Mouse (Mus musculus) intestine, embryonic 15.5 days (tissue): ENCODE measurements at regions not wholly inside any gene's neighbourhood (a gene's known extent, or its start where the extent isn't known, plus 50 kb on each side); places are given as distances from the start of the nearest gene placed in this dataset.

Experiments
- ATAC-seq: fragments of 200-750 bp; cut with Nextera tagmentation; 2 replicates; pipeline ENCODE4 v1.8.0; 2017; ENCODE audit warnings: moderate TSS enrichment, moderate library complexity
- H3K27ac ChIP-seq: fragments of 300-500 bp; sonication (generic); 2 replicates; pipeline ENCODE4 v1.5.1; 2015; ENCODE audit warnings: mild to moderate bottlenecking, inconsistent platforms
- H3K27me3 ChIP-seq: fragments of 300-500 bp; sonication (generic); replicated peaks from 2 replicates; pipeline ENCODE4 v1.6.1; 2015; ENCODE audit warnings: inconsistent platforms
- H3K36me3 ChIP-seq: fragments of 300-500 bp; sonication (generic); 2 replicates; pipeline ENCODE4 v1.6.1; 2015; ENCODE audit warnings: inconsistent platforms
- H3K4me1 ChIP-seq: fragments of 300-500 bp; sonication (generic); replicated peaks from 2 replicates; pipeline ENCODE4 v1.6.1; 2015; ENCODE audit warnings: inconsistent platforms
- H3K4me2 ChIP-seq: fragments of 300-500 bp; sonication (generic); replicated peaks from 2 replicates; pipeline ENCODE4 v1.6.1; 2015; ENCODE audit warnings: mild to moderate bottlenecking, inconsistent platforms
- H3K4me3 ChIP-seq: fragments of 300-500 bp; sonication (generic); replicated peaks from 2 replicates; pipeline ENCODE4 v1.5.1; 2015; ENCODE audit warnings: inconsistent platforms
- H3K9ac ChIP-seq: fragments of 300-500 bp; sonication (generic); 2 replicates; pipeline ENCODE4 v1.6.1; 2015; ENCODE audit warnings: inconsistent platforms
- H3K9me3 ChIP-seq: fragments of 300-500 bp; sonication (generic); 2 replicates; pipeline ENCODE4 v1.6.1; 2016; ENCODE audit warnings: inconsistent platforms
- WGBS: fragments of 180-500 bp; shearing (Covaris S2); methylation state at CpG from one replicate; pipeline ENCODE4 v1.1.7; 2015; 5-methylcytosine and 5-hydroxymethylcytosine counted together

- H3K4me2 ChIP-seq = no peak overlapping the region
- no peak for ATAC-seq
- no peak overlapping the region for H3K4me3 ChIP-seq
- no peaks in the 10 kb centered on the region for H3K4me1 ChIP-seq
- no peak overlapping the region for H3K9ac ChIP-seq
- no peak overlapping the region for H3K27ac ChIP-seq
- H3K27me3 ChIP-seq = peaks cover 55% of the 10 kb centered on the region
- WGBS = 33% methylated on average over 7 of the region's 7 CpGs
- H3K36me3 ChIP-seq = no peaks in the 10 kb centered on the region
- no peaks in the 10 kb centered on the region for H3K9me3 ChIP-seq
Measured at GRCm38 (mm10) chr14:64581705-64582104, 477.6 kb downstream of the Prss52 start.

DNA sequence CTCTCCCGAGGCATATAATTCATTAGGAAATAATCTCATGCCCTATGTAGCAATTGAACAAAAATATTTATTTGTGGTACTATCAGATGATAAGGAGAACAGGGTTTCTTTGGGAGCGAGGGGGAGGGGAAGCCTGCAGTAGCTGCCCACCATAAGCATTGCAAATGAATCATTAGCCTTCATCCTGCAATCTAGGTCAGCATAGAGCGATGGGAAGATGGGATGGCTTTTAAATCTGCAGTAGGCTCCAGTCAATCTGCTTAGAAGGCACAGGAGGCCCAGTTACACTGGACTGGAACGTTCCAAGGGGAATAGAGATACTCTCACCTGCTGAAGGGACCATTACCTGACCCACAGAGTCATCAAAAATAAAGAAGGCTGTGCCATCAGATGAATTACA, 478.7 kb downstream of the Prss52 start:
- Histone ChIP-seq H3K36me3 (no peaks in the 10 kb centered on the region), H3K27ac (no peak overlapping the region), H3K4me2 (no peak overlapping the region), H3K27me3 (peaks cover 66% of the 10 kb centered on the region), H3K4me3 (no peak overlapping the region), H3K9ac (no peak overlapping the region), H3K9me3 (no peaks in the 10 kb centered on the region), H3K4me1 (peaks cover 10% of the 10 kb centered on the region)
- 36% methylated on average over 4 of the region's 4 CpGs for WGBS
- no peak for ATAC-seq

- Histone ChIP-seq H3K27ac (no peak overlapping the region), H3K27me3 (peaks cover 78% of the 10 kb centered on the region)
- WGBS = 59% methylated on average over 5 of the region's 5 CpGs
Measured at GRCm38 (mm10) chr14:64584221-64584620, 480.1 kb downstream of the Prss52 start.

DNA sequence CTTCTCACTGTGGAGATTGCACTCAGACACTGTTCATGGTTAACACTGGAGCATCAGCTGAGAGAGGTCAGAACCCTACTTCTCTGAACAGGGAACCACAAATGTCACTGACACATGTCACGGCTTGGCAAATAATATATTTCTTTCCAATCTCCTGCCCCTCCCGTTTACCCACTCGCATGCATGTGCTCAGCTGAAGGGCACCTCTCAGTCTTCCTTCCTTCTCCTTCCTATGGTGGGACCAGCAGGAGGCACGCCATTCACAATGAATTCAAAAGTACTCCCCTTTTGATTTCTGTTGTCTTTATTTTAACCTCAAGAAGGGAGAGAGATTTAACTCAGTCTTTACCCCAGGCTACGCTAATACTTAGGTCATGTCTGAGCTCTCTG, 481.0 kb downstream of the Prss52 start:
- H3K27ac ChIP-seq = no peak overlapping the region
- no peak overlapping the region for H3K9ac ChIP-seq
- H3K27me3 ChIP-seq = peaks cover 80% of the 10 kb centered on the region
- H3K4me2 ChIP-seq = no peak overlapping the region
- peaks cover 15% of the 10 kb centered on the region for H3K4me1 ChIP-seq
- H3K9me3 ChIP-seq = no peaks in the 10 kb centered on the region
- no peak for ATAC-seq
- no peak overlapping the region for H3K4me3 ChIP-seq
- WGBS = 12% methylated on average over 5 of the region's 5 CpGs
- no peaks in the 10 kb centered on the region for H3K36me3 ChIP-seq

More at GRCm38 (mm10) chr14:64584221-64584620, 480.1 kb downstream of the Prss52 start:
- Histone ChIP-seq H3K4me2 (no peak overlapping the region), H3K9ac (no peak overlapping the region), H3K4me1 (peaks cover 10% of the 10 kb centered on the region), H3K9me3 (no peaks in the 10 kb centered on the region), H3K4me3 (no peak overlapping the region), H3K36me3 (no peaks in the 10 kb centered on the region)
- no peak for ATAC-seq

GRCm38 (mm10) chr14:64585471-64586192, 481.5 kb downstream of the Prss52 start:
- no peak for ATAC-seq
- H3K36me3 ChIP-seq = no peaks in the 10 kb centered on the region
- no peak overlapping the region for H3K4me3 ChIP-seq
- no peak overlapping the region for H3K9ac ChIP-seq
- no peak overlapping the region for H3K4me2 ChIP-seq
- no peaks in the 10 kb centered on the region for H3K9me3 ChIP-seq
- H3K4me1 ChIP-seq = peaks cover 17% of the 10 kb centered on the region
- H3K27me3 ChIP-seq = peaks cover 80% of the 10 kb centered on the region
- H3K27ac ChIP-seq = no peak overlapping the region
- 7% methylated on average over 28 of the region's 28 CpGs for WGBS

DNA sequence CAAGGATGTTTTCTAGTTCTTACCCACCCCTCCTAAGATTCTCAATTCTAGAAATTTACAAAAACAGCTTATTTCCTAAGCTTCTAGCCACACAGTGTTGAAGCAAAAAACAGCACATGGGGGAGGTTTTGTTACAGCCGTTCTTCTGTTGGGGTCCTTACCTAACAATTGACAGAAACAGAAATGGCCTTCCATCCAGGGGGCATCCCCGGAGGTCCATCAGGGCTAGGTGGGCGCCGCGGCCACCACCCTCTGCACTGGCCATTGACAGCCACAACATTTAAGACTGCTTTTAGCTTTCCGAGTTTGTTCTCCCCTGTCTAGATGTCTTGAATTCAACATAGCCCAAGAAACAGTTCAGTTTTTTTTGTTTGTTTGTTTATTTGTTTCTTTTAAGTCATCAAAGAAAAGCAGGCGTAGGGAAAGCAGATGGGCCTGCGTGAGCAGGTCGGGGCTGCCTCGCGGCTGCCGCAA, 482.3 kb downstream of the Prss52 start:
- peaks cover 82% of the 10 kb centered on the region for H3K27me3 ChIP-seq
- 9% methylated on average over 12 of the region's 12 CpGs for WGBS
- H3K27ac ChIP-seq = no peak overlapping the region
- no peaks in the 10 kb centered on the region for H3K9me3 ChIP-seq
- peaks cover 18% of the 10 kb centered on the region for H3K4me1 ChIP-seq
- H3K4me2 ChIP-seq = peak overlapping the region; percentile 88
- H3K9ac ChIP-seq = no peak overlapping the region
- ATAC-seq = no peak
- 0 out of 2 replicates have a peak overlapping the region, but pooled peaks have one; percentile 44 for H3K4me3 ChIP-seq
- no peaks in the 10 kb centered on the region for H3K36me3 ChIP-seq

- no peaks in the 10 kb centered on the region for H3K9me3 ChIP-seq
- ATAC-seq = peak; percentile 70
- H3K9ac ChIP-seq = 0 out of 2 replicates have a peak overlapping the region, but pooled peaks have one; percentile 3
- under 1% methylated on average over 58 of the region's 58 CpGs for WGBS
- no peaks in the 10 kb centered on the region for H3K36me3 ChIP-seq
- peaks cover 18% of the 10 kb centered on the region for H3K4me1 ChIP-seq
- H3K27ac ChIP-seq = no peak overlapping the region
- H3K4me3 ChIP-seq = peak overlapping the region; percentile 44
- peak overlapping the region; percentile 88 for H3K4me2 ChIP-seq
- H3K27me3 ChIP-seq = peaks cover 84% of the 10 kb centered on the region
Measured at GRCm38 (mm10) chr14:64586860-64587698, 483.0 kb downstream of the Prss52 start.

DNA sequence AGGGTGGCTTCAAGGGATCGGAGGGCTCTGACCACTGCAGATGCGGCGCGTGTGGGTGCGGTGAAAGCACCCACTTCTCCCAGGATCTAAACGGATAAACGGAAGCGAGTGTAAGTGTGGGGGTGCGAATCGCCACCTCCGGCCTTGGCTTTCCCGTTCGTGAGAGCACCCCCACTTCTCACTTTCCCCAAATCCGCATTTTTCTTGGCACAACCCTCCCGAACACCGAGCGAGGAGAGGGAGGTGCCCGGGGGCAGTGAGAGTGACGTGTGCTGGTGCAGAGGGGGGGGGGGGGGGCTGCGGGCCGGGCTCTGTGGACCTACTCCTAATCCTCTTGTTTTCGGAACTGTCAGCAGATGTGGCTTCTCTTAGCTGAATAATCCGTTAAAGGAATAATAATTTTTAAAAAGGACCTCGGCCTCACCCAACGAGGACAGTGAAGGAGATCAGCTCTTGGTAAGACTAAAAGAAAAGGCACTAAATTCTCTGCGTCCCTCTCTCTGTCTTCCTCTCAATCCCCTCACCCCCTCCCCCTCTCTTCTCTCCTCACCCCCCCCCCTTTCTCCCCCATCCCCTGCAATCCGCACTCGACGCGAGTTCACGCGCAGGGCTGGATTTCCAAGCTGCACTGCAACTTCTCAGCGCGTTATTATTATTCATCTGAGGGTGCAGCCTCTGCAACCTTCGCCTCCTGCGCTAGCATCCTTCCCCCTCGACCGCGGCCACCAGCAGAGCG, 483.8 kb downstream of the Prss52 start:
- H3K9ac ChIP-seq = 0 out of 2 replicates have a peak overlapping the region, but pooled peaks have one; percentile 3
- no peaks in the 10 kb centered on the region for H3K36me3 ChIP-seq
- under 1% methylated on average over 40 of the region's 40 CpGs for WGBS
- H3K4me1 ChIP-seq = peaks cover 18% of the 10 kb centered on the region
- peak overlapping the region; percentile 44 for H3K4me3 ChIP-seq
- peaks cover 85% of the 10 kb centered on the region for H3K27me3 ChIP-seq
- H3K27ac ChIP-seq = no peak overlapping the region
- peak overlapping the region; percentile 88 for H3K4me2 ChIP-seq
- ATAC-seq = no peak
- H3K9me3 ChIP-seq = no peaks in the 10 kb centered on the region

- no peak overlapping the region for H3K27ac ChIP-seq
- H3K27me3 ChIP-seq = peaks cover 85% of the 10 kb centered on the region
- no peaks in the 10 kb centered on the region for H3K9me3 ChIP-seq
- H3K4me2 ChIP-seq = no peak overlapping the region
- no peak overlapping the region for H3K9ac ChIP-seq
- H3K36me3 ChIP-seq = no peaks in the 10 kb centered on the region
- 1% methylated on average over 23 of the region's 23 CpGs for WGBS
- no peak for ATAC-seq
- peaks cover 18% of the 10 kb centered on the region for H3K4me1 ChIP-seq
- H3K4me3 ChIP-seq = 0 out of 2 replicates have a peak overlapping the region, but pooled peaks have one; percentile 16
Measured at GRCm38 (mm10) chr14:64588561-64588960, 484.5 kb downstream of the Prss52 start.

- 0% methylated on average over 2 of the region's 2 CpGs for WGBS
- Histone ChIP-seq H3K27ac (no peak overlapping the region), H3K36me3 (no peaks in the 10 kb centered on the region), H3K4me1 (peaks cover 18% of the 10 kb centered on the region), H3K27me3 (peaks cover 87% of the 10 kb centered on the region), H3K4me2 (peak overlapping the region; percentile 58), H3K9me3 (no peaks in the 10 kb centered on the region), H3K9ac (no peak overlapping the region), H3K4me3 (no peak overlapping the region)
- no peak for ATAC-seq
Measured at GRCm38 (mm10) chr14:64589126-64589525, 485.0 kb downstream of the Prss52 start.

DNA sequence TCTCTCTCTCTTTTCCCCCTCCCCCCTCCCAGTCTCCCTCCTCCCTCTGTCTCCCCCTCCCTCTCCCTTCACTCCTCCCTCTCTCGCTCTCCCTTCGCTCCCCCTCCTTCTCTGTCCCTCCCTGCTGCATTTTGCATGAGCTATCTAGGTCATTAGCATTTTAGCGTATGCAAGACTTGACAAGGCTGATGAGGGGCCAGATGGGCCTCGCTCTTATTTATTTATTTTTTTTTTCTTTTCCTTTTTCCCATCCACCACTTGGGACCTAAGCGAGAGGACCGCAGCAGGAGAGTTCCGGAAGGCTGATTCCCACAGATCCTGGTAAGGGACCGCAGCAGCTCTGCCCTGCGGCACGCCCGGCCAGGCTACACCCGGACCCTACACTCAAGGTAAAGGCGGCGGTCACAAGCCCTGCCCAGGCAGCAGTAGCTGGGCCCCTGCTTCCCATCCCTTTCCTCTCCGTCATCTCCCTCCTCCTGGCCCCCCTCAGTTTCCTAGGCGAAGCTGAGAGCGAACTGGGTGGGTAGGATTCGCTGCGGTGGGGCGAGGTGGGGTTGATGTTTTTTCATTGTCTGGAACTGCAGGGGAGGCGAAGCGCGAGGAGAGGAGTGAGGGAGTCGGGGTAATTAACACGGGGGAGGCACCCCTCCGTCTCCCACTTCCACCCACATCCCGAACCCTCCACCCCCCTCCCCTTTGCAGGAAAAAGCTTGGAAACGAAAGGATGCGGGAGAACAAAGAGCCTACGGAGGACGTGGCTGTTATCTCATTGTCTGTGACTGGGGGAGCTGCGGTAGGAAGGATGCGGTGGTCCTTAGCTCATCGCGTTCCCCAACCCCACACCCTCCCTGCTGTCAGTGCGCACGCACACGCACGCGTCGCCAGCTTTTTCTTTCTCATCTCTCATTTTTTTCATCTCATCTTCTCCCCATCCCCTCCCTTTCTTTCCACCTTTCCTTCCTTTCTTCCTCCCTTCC, 485.8 kb downstream of the Prss52 start:
- H3K9ac ChIP-seq = no peak overlapping the region
- H3K27me3 ChIP-seq = peaks cover 89% of the 10 kb centered on the region
- under 1% methylated on average over 41 of the region's 41 CpGs for WGBS
- ATAC-seq = no peak
- H3K27ac ChIP-seq = peak overlapping the region; percentile 32; the same call in 1 of the 2 replicates
- H3K4me1 ChIP-seq = peaks cover 18% of the 10 kb centered on the region
- H3K36me3 ChIP-seq = no peaks in the 10 kb centered on the region
- peak overlapping the region; percentile 58 for H3K4me2 ChIP-seq
- H3K9me3 ChIP-seq = no peaks in the 10 kb centered on the region
- H3K4me3 ChIP-seq = peak overlapping the region; percentile 28
